Mouse (Mus musculus): ENCODE data around the gene Stxbp4.

Gene Stxbp4

DNA sequence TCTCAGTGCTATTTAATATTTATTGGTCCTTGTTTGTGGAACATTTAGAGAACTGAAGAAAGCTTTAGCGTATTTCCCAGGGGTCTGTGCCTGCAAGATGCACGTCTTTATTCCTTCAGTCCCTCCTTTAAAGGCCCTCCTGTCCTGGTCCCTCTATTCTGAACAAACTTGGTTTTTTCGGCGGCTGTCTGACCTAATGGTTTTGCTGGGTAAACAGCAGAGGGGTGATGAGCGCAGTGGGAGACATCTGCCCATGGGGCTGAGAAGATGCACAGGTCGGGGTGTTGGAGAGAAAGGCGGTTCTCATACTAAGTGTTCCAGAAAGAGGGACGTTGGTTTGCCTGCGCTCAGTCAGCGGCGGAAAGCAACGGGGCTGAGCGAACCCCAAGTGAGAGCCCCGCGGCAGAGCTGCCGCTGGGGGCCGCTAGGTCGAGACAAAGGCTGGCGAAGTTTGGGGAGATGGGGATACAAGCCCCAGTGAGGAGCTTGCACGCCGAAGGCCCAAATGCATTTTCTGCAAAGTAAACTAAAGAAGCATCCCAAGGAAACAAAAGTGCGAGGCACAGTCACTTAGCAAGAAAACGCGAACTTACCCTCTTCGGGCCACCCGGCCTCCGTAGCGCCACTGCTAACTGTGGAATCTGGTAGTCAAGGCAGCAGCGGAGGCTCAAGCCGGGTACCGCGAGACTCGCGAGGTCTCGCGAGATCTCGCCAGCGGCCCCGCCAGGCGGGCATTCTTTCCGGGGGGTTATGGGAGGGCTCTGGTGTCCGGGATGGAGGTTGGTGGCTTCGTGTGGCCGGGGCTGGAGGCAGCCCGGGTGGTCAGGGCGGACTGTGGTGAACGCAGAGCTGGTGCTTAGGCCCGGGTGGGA is at the start of gene Stxbp4, which contains the start of gene Cox11:
TSS of gene Stxbp4 (minus strand) at position 645 of the 872 bp plus-strand sequence.
TSS of gene Cox11 (plus strand) at position 734 of the 872 bp plus-strand sequence.
- peak; percentile 97 to 98 for DNase-seq

DNA sequence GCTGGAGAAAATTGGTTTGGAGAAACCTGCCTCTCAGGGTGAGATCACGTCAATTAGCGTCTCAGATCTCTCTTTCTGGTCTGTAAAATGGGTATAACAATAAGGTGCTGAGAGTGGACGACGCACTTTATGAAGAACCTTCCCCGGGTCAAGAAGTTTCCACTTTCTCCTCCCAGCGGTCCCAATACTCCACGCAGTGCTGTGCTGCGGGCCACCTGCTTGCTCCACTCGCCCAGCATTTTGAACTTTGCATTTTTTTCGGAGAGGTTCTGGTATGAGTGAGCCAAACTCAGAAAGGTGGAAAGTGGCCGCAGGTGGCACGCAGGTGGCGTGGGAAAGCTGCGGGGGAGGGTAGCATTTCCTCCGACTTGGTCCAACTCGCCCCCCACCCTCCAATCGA is 49.2 kb upstream of the Stxbp4 start:
- no peak for DNase-seq

- DNase-seq: peak in 1 of 2 experiments; percentile 26
Measured at GRCm38 (mm10) chr11:90686287-90687025, 48.6 kb upstream of the Stxbp4 start.

- no peak for DNase-seq
Measured at GRCm38 (mm10) chr11:90685196-90685595, 47.3 kb upstream of the Stxbp4 start.

- no peak for DNase-seq
Measured at GRCm38 (mm10) chr11:90684765-90685164, 46.9 kb upstream of the Stxbp4 start.

DNA sequence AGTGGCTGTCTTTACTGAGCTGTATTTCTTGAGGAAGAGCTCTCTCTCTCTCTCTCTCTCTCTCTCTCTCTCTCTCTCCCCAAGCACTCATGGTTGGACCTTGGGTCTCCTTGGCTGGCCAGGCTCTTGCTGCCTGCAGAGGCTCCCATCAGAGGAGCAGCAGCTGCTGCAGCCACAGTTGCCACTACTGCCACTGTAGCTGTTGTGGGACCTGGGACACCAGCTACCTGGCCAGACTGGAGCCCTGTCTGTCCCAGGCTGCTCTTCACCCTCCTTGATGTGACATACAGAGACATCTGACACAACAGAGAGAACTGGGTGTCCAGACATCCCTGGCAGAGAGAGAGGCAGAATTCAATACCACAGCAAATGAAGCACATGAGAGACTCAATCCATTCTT is 43.3 kb upstream of the Stxbp4 start:
- DNase-seq: no peak

- no peak for DNase-seq
Measured at GRCm38 (mm10) chr11:90678582-90678981, 40.7 kb upstream of the Stxbp4 start.

- DNase-seq: peak; percentile 33 to 39
Measured at GRCm38 (mm10) chr11:90677771-90678288, 39.9 kb upstream of the Stxbp4 start.

GRCm38 (mm10) chr11:90677027-90677426 is 39.1 kb upstream of the Stxbp4 start:
- no peak for DNase-seq

- no peak for DNase-seq
Measured at GRCm38 (mm10) chr11:90675479-90676110, 37.7 kb upstream of the Stxbp4 start.

DNA sequence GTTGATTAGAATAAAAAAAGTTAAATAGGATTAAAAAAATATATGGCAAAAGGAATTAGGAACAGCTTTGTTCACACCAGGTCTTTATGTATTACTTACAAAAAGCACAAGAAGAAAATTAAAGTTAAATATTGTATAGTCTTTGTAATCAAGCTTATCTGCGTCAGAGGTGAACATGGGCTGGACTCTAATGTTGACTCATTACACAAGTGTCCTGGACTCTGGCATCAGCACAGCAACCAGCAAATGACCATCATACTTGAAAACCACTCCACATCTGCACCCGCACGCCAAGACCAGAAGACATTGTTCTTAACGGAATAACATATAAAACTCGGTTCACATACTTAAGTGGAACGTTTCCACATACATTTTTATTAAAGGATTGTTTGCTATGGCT is 29.4 kb upstream of the Stxbp4 start:
- DNase-seq: no peak

GRCm38 (mm10) chr11:90666916-90667315 is 29.0 kb upstream of the Stxbp4 start:
- DNase-seq: no peak

- no peak for DNase-seq
Measured at GRCm38 (mm10) chr11:90666144-90666757, 28.4 kb upstream of the Stxbp4 start.

DNA sequence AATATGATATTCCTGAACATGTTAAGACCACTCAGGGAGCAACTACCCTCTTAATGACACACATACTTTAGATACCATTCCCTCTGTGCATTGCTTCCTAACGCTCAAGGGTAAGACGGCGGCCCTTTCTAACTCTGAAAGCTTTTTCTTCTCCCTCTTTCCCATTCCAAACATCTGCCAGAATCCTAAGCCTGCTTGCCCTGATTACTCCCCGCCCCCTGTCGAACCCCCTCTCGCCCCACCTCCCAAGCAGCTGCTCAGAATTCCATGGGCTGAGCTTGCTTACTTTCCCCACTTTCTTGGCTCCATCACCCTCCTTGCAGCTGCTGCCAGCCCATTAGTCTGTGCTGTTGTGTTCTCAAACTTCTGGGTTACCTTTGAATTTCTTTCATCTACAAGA is 27.3 kb upstream of the Stxbp4 start:
- DNase-seq: peak in 1 of 2 experiments; percentile 50

DNA sequence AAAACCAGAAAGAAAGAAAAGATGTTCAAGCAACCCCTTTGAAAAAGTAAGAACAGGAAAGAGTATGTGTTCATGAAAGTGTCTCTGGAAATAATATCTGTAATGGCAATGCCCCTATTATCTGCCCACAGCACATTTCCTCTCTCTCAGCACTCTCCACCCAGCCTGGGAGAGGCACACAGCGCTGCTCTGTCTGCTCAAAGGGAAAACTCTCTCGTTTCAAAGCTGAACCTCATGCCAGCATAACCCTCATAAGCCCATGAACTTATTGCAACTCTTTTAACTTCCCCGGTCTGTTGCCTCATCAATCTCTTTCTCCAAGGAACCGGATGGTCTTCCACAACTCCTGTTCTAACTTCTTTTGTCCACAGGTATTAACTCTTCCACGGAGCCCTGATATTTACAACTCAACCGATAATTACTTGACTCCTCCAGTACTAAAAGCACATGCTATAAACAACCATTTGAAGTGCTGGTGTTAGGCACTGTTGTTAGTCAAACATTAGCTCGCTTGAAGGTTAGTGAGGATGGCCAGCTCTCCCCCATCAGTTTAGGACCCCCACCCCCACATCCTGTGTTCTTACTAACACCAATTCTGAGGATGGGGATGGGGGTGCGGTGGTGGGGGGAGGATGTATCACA is 26.6 kb upstream of the Stxbp4 start:
- no peak for DNase-seq

DNA sequence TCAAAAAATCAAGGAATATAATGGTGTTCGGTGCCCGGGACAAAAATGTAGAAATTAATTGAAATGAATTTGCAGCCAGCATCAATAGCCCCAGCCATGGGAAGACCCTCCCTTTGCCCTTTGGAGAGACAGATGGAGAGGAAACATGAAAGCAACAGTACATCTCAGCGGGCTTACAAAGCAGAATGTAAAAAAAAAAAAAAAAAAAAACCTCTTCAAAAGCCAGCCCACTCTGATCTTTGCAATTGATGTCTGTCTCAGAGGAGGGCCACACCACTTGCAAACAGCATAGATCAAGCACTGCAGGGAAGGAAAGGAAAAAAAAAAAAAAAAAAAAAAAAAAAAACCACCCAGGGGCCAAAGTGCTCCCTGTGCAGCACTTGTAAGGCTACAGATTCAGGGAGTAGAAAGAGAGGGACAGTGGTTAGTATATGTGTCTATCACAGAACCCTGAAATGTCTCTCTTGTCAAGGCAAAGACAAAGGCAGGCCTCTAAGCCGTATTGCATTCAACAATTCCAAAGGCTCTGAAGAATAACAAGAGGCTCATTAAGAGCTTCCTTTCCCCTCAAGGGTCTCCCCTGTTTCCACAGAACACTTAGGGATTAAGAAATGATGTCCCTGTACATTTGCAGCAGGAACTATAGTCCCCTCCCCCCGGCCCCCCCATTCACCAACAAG is 25.9 kb upstream of the Stxbp4 start:
- DNase-seq: no peak

DNA sequence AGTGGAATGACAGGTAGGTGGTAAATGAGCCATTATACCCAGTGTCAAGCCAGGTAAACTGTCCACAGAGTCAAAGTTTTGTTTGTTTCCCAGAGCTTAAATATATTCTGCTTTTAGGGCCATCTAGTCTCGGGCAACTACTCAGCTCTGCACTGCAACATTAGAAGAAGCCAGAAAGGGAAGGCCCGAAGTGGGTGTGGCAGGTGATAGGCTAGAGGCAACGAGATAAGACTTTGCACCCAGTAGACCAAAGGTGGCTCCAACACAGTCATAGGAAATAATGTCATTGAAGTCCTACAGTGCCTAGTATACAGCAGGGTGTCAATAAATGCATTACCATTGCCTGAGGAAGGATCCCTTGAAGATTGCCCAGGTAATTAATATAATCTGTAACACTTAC is 25.2 kb upstream of the Stxbp4 start:
- no peak for DNase-seq

GRCm38 (mm10) chr11:90660662-90661061 is 22.8 kb upstream of the Stxbp4 start:
- DNase-seq: no peak

GRCm38 (mm10) chr11:90657527-90657926 is 19.6 kb upstream of the Stxbp4 start:
- no peak for DNase-seq

DNA sequence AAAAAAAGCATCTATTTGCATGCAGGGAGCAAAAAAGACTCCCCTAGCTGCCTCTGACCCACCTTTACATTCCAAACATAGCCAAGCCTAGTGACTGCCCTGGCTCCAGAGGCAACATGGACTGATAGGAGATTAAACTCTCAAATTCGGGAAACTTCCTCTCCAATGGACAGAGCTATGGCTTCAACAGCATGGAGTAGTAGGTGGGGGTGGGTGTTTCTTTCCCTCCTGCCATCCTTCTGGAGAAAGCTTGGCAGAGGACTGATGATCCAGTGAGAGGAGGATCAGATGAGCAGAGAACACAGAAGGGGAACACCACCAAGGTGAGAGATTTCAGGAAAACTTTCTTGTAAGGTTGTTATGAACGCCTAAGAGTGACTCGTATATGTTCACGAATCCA is 14.7 kb upstream of the Stxbp4 start:
- DNase-seq: no peak

DNA sequence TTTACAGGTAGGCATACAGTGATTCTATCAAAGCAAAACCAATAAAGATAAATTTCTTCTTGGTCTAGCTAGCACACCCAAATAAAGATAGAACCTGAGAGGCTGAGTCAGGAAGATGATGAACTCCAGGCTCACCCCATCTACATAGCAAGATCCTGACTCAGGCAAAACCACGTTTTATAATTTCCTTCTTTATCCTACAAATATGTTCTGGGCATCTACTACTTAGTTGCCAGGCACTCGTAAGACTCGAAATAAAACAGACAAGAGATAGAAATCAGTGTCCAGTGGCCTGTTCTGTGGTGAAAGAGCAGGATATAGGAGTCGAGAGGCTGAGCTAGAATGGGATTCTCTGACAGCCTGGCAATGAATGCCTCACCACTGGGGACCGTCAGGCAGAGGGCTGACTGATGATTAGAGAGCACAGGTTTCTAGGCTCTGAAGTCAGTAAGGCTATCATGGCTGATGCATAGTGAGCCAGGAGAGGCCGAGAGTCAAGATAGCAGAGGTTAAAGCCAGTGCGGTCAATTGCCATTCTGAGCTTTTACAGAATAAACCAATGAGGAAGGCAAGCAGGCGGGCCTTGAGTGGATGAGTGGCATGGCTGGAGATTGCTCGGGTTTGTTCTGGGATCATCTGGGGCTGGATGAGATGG is 12.5 kb upstream of the Stxbp4 start:
- no peak for DNase-seq
